Mouse (Mus musculus) spleen, adult 10 weeks (tissue): Measurements from ENCODE around the gene Gpr135. TPM values are rescaled to one million over a fixed set of nuclear protein-coding genes. Genes with fewer than 3 reads are reported as not detected.

Experiments
- polyA plus RNA-seq: library from polyadenylated mRNA; stranded (reverse); fragments of 350-450 nt; fragmentation: Illumina TruSeq; extraction: RNeasy Lipid Tissue Mini Kit (QIAGEN cat#74804); gene quantifications from one replicate; pipeline ENCODE4 v1.2.3, GENCODE M21; 2015; ENCODE audit warnings: low replicate concordance; ENCODE audit not compliant: insufficient read depth

Gpr135 gene
- polyA plus RNA-seq, result 0.17 TPM

DNA sequence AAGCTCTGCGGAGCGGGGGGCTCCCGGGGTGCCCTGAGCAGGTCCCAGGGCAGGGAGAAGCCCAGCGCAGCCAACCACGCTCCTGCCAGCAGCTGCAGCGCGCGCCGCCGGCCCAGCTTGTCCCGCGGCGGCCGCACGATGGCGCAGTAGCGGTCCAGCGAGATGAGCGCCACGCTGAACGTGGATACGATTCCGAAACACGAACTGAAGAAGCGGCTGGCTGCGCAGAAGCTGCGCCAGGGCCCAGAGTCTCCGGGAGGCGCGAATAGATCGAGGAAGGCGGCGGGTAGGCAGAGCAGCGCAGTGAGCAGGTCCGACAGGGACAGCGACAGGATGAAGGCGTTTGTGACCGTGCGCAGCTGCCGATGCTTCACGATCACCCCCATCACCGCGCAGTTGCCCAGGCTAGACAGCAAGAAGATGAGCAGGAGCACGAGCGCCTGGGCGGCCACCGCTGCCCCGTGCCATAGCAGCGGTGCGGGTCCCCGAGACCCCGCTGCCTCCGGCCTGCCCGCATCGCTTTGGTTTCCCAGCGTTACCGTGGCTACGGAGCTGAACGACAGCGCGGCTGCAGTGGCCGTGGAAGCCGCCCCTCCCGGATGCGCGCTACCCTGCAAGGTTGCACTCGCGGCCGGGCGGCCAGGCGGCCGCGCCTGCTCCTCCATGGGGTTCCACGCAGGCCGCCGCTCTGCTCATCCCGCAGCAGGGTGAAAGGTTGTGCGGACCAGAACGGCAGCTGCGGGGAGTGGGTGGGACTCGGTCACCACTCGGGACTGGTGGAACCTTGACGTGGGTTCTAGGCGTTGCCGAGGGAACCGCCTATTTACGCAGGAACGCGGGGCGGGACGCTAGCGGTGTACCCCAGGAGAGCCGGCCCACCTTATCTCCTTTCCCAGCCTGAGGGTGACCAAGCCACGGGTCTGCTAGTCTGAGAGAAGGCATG lies at the start of gene Gpr135:
Gpr135 (minus strand) TSS at position 799 of the 943 bp plus-strand sequence.

DNA sequence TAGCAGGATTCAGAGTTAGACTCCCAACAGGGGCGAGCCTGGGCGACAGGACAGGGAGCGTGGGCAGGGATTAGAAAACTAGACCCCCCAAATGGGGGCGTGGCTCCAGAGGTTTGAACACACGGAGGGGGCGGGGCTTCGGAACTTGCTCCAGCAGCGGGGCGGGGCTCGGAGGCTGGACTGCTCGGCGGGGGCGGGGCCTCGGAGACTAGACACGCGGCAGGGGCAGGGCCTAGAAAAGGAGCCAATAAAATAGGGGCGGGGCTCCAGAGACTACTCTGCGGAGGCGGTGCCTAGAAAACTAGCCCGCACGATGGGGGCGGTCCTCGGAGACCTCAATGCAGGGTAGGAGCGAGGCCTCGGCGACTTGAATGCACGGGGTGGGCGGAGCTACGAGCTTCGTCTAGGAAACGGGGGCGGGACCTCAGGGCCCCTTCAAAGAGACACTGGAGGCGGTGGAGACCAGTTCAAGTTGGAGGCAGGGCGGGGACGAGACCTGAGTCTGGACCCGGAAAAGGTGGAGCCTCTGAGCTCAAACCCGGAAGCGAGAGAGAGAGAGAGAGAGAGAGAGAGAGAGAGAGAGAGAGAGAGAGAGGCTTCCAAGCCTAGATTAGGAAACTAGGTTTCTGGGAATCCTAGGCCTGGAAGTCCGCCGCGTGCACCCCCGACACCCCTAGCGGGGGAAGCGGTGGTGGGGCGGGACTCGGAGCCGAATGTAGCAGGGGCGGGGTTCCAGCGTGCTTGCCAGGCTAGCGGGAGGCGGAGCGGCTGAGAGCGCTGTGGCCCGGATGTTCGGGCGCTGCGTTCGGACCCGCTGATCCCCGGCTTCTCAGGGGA lies 14.6 kb upstream of the Gpr135 start, which contains the start of the genes L3hypdh and Jkamp:
L3hypdh (minus strand) TSS at position 111 of the 837 bp plus-strand sequence.
Jkamp (plus strand) TSS at position 261 of the 837 bp plus-strand sequence.

Other genes with a start within 250 kb of the Gpr135 start
- 16.7 TPM for gene Daam1, start 240.0 kb downstream of the Gpr135 start, polyA plus RNA-seq
- gene L3hypdh, start 14.3 kb upstream of the Gpr135 start, polyA plus RNA-seq, result 1.4 TPM
- 31.1 TPM for gene Jkamp, start 14.5 kb upstream of the Gpr135 start, polyA plus RNA-seq
- gene Ccdc175, start 113.9 kb upstream of the Gpr135 start, polyA plus RNA-seq, result not detected